Mouse (Mus musculus) gastrocnemius, postnatal 4 days (tissue): Measurements from ENCODE around the gene Hspb3. TPM values are rescaled to one million over a fixed set of nuclear protein-coding genes. Genes with fewer than 3 reads are reported as not detected.

Source experiments
- DNase-seq, 2 experiments: peaks; one replicate each; pipeline ENCODE4 v3.0.0; 2021 to 2022; ENCODE audit warnings: low spot score in 2 of 2, mixed read lengths in 2 of 2
- long read RNA-seq, 2 experiments: library from polyadenylated mRNA; stranded (forward); transcript quantifications; one replicate each; pipeline ENCODE4 v2.0.0; 2021
- total RNA-seq, 2 experiments: library from RNA; stranded (reverse); gene quantifications; 2 replicates each; pipeline ENCODE4 v1.2.3; 2021

The Hspb3 gene
- total RNA-seq: 10 to 100 TPM; 79.4 to 87.2 TPM
- long read RNA-seq, experiment 1, transcript Hspb3-201 (1 exons, 781 nt): major isoform, 23 of 23 reads
- long read RNA-seq, experiment 1, partial matches to known transcripts: 0 of 23 reads
- long read RNA-seq, experiment 1, other reads (novel, unspliced or antisense): 0 of 23 reads
- long read RNA-seq, experiment 2, transcript Hspb3-201 (1 exons, 781 nt): major isoform, 26 of 26 reads
- long read RNA-seq, experiment 2, partial matches to known transcripts: 0 of 26 reads
- long read RNA-seq, experiment 2, other reads (novel, unspliced or antisense): 0 of 26 reads

- peak in 1 of 2 experiments; percentile 43 for DNase-seq
These were observed at the start of gene Hspb3 for GRCm38 (mm10) chr13:113663151-113663779. Gene Hspb3, minus strand, starts transcription at chr13:113663676.

GRCm38 (mm10) chr13:113713186-113713585, 49.7 kb upstream of the Hspb3 start:
- DNase-seq: no peak

GRCm38 (mm10) chr13:113706183-113706582, 42.7 kb upstream of the Hspb3 start:
- no peak for DNase-seq

GRCm38 (mm10) chr13:113701185-113701584, 37.7 kb upstream of the Hspb3 start:
- DNase-seq: no peak

GRCm38 (mm10) chr13:113699928-113700327, 36.5 kb upstream of the Hspb3 start:
- DNase-seq: no peak

GRCm38 (mm10) chr13:113699415-113699873, 36.0 kb upstream of the Hspb3 start:
- DNase-seq: no peak

- no peak for DNase-seq
These were observed 33.4 kb upstream of the Hspb3 start for GRCm38 (mm10) chr13:113696838-113697321.

- peak in 1 of 2 experiments; percentile 28 for DNase-seq
These were observed 29.9 kb upstream of the Hspb3 start for GRCm38 (mm10) chr13:113693383-113693782.

GRCm38 (mm10) chr13:113691644-113692043, 28.2 kb upstream of the Hspb3 start:
- no peak for DNase-seq

GRCm38 (mm10) chr13:113689883-113690282, 26.4 kb upstream of the Hspb3 start:
- no peak for DNase-seq

GRCm38 (mm10) chr13:113686691-113687121, 23.2 kb upstream of the Hspb3 start:
- DNase-seq: no peak

GRCm38 (mm10) chr13:113682821-113683220, 19.3 kb upstream of the Hspb3 start:
- no peak for DNase-seq

GRCm38 (mm10) chr13:113680646-113681045, 17.2 kb upstream of the Hspb3 start:
- DNase-seq: no peak

- peak; percentile 28 to 48 for DNase-seq
These were observed 6.1 kb upstream of the Hspb3 start for GRCm38 (mm10) chr13:113669459-113670077.

- DNase-seq: no peak
These were observed 407 bp upstream of the Hspb3 start for GRCm38 (mm10) chr13:113663883-113664282.

- DNase-seq: no peak
These were observed 1.6 kb downstream of the Hspb3 start for GRCm38 (mm10) chr13:113661826-113662271.

- DNase-seq: no peak
These were observed 2.7 kb downstream of the Hspb3 start for GRCm38 (mm10) chr13:113660576-113661310.

- DNase-seq: no peak
These were observed 6.3 kb downstream of the Hspb3 start for GRCm38 (mm10) chr13:113657204-113657603.

- DNase-seq: no peak
These were observed 6.8 kb downstream of the Hspb3 start for GRCm38 (mm10) chr13:113656639-113657038.

GRCm38 (mm10) chr13:113655511-113655910, 8.0 kb downstream of the Hspb3 start:
- DNase-seq: no peak

GRCm38 (mm10) chr13:113640944-113641597, 22.4 kb downstream of the Hspb3 start:
- DNase-seq: no peak
